Mouse (Mus musculus) stomach, embryonic 15.5 days (tissue): ENCODE results near the gene Mrpl21. TPM values are rescaled to one million over a fixed set of nuclear protein-coding genes. Genes with fewer than 3 reads are reported as not detected.
A peak's percentile ranks its signal among the peaks of the same experiment; 100 is the strongest.

ENCODE experiments used
- ATAC-seq: fragments of 200-750 bp; cut with Nextera tagmentation; 2 replicates; pipeline ENCODE4 v1.8.0; 2017; ENCODE audit warnings: low read depth, moderate number of reproducible peaks, moderate TSS enrichment; ENCODE audit not compliant: insufficient read depth, low FRiP score
- H3K27ac ChIP-seq: fragments of 300-500 bp; sonication (generic); 2 replicates; pipeline ENCODE4 v1.5.1; 2015; ENCODE audit warnings: mild to moderate bottlenecking, inconsistent platforms
- H3K27me3 ChIP-seq: fragments of 300-500 bp; sonication (generic); replicated peaks from 2 replicates; pipeline ENCODE4 v1.6.1; 2015; ENCODE audit warnings: inconsistent platforms
- H3K36me3 ChIP-seq: fragments of 300-500 bp; sonication (generic); 2 replicates; pipeline ENCODE4 v1.6.1; 2015; ENCODE audit warnings: inconsistent platforms
- H3K4me1 ChIP-seq: fragments of 300-500 bp; sonication (generic); 2 replicates; pipeline ENCODE4 v1.6.1; 2015; ENCODE audit warnings: inconsistent platforms
- H3K4me2 ChIP-seq: fragments of 300-500 bp; sonication (generic); 2 replicates; pipeline ENCODE4 v1.6.1; 2015; ENCODE audit warnings: mild to moderate bottlenecking, inconsistent platforms
- H3K4me3 ChIP-seq: fragments of 300-500 bp; sonication (generic); replicated peaks from 2 replicates; pipeline ENCODE4 v1.5.1; 2015; ENCODE audit warnings: inconsistent platforms
- H3K9ac ChIP-seq: fragments of 300-500 bp; sonication (generic); 2 replicates; pipeline ENCODE4 v1.6.1; 2015; ENCODE audit warnings: inconsistent platforms
- H3K9me3 ChIP-seq: fragments of 300-500 bp; sonication (generic); 2 replicates; pipeline ENCODE4 v1.6.1; 2016; ENCODE audit warnings: inconsistent platforms
- WGBS: fragments of 180-500 bp; shearing (Covaris S2); methylation state at CpG from one replicate; pipeline ENCODE4 v1.1.7; 2015; 5-methylcytosine and 5-hydroxymethylcytosine counted together
- polyA plus RNA-seq: library from polyadenylated mRNA; unstranded; fragments of >200 nt; fragmentation: Nextera tagmentation; extraction: Ambion mirVana; gene quantifications from 2 replicates; pipeline ENCODE4 v1.2.1, GENCODE M21; 2015

The Mrpl21 gene
- polyA plus RNA-seq, 1 experiment from 2014 or later, result 126 TPM

GRCm38 (mm10) chr19:3307175-3307949 lies 24.7 kb downstream of the Mrpl21 start:
- no peaks in the 10 kb centered on the region for H3K9me3 ChIP-seq
- ATAC-seq, result peak; percentile 65
- H3K27me3 ChIP-seq, result no peaks in the 10 kb centered on the region
- no peaks in the 10 kb centered on the region for H3K36me3 ChIP-seq
- no peak overlapping the region for H3K9ac ChIP-seq
- no peak overlapping the region for H3K4me3 ChIP-seq
- no peak overlapping the region for H3K27ac ChIP-seq
- 49% methylated on average over 16 of the region's 16 CpGs for WGBS
- H3K4me1 ChIP-seq, result no peaks in the 10 kb centered on the region
- H3K4me2 ChIP-seq, result no peak overlapping the region

GRCm38 (mm10) chr19:3319341-3319740 lies 36.6 kb downstream of the Mrpl21 start:
- 65% methylated on average over 2 of the region's 2 CpGs for WGBS
- Histone ChIP-seq H3K9ac (no peak overlapping the region), H3K4me2 (no peak overlapping the region), H3K27ac (no peak overlapping the region), H3K27me3 (no peaks in the 10 kb centered on the region), H3K36me3 (no peaks in the 10 kb centered on the region), H3K4me1 (peaks cover 22% of the 10 kb centered on the region), H3K4me3 (no peak overlapping the region), H3K9me3 (no peaks in the 10 kb centered on the region)
- no peak for ATAC-seq

GRCm38 (mm10) chr19:3320086-3320485 lies 37.4 kb downstream of the Mrpl21 start:
- Histone ChIP-seq H3K9me3 (no peaks in the 10 kb centered on the region), H3K4me3 (no peak overlapping the region), H3K27me3 (no peaks in the 10 kb centered on the region), H3K9ac (no peak overlapping the region), H3K27ac (peak overlapping the region; percentile 45), H3K4me1 (peaks cover 28% of the 10 kb centered on the region), H3K36me3 (no peaks in the 10 kb centered on the region), H3K4me2 (no peak overlapping the region; the same call in 1 of the 2 replicates)
- ATAC-seq, result 0 out of 2 replicates have a peak, but pooled peaks have one; percentile 16
- WGBS, result 59% methylated on average over 7 of the region's 7 CpGs

- H3K36me3 ChIP-seq, result no peaks in the 10 kb centered on the region
- H3K4me3 ChIP-seq, result no peak overlapping the region
- no peak overlapping the region for H3K9ac ChIP-seq
- no peak for ATAC-seq
- H3K27ac ChIP-seq, result no peak overlapping the region
- H3K4me2 ChIP-seq, result no peak overlapping the region
- H3K9me3 ChIP-seq, result no peaks in the 10 kb centered on the region
- peaks cover 30% of the 10 kb centered on the region for H3K4me1 ChIP-seq
- H3K27me3 ChIP-seq, result no peaks in the 10 kb centered on the region
- WGBS, result 83% methylated on average over 3 of the region's 3 CpGs
Observed at GRCm38 (mm10) chr19:3320801-3321200, 38.1 kb downstream of the Mrpl21 start.

- Histone ChIP-seq H3K36me3 (no peaks in the 10 kb centered on the region), H3K9me3 (no peaks in the 10 kb centered on the region), H3K27ac (0 out of 2 replicates have a peak overlapping the region, but pooled peaks have one; percentile 18), H3K9ac (no peak overlapping the region), H3K4me1 (peaks cover 39% of the 10 kb centered on the region), H3K27me3 (no peaks in the 10 kb centered on the region), H3K4me3 (peak overlapping the region; percentile 67), H3K4me2 (peak overlapping the region; percentile 99)
- no peak for ATAC-seq
- WGBS, result 7% methylated on average over 11 of the region's 11 CpGs
Observed at GRCm38 (mm10) chr19:3321617-3322016, 38.9 kb downstream of the Mrpl21 start.

GRCm38 (mm10) chr19:3322261-3322969 lies 39.7 kb downstream of the Mrpl21 start, which contains the start of gene Cpt1a:
Gene Cpt1a (plus strand): TSS chr19:3322334.
- Histone ChIP-seq H3K9ac (no peak within 1 kb of the TSS; the same call in 1 of the 2 replicates), H3K36me3 (no peaks in the 10 kb centered on the region), H3K27me3 (no peaks in the 10 kb centered on the region), H3K4me1 (peaks cover 39% of the 10 kb centered on the region), H3K9me3 (no peaks in the 10 kb centered on the region), H3K27ac (peak within 1 kb of the TSS; percentile 56), H3K4me3 (peak within 1 kb of the TSS; percentile 67), H3K4me2 (peak within 1 kb of the TSS; percentile 99)
- 3% methylated on average over 26 of the region's 26 CpGs for WGBS
- ATAC-seq, result no peak

- under 1% methylated on average over 46 of the region's 47 CpGs for WGBS
- Histone ChIP-seq H3K9ac (peak overlapping the region; percentile 23), H3K27ac (peak overlapping the region; percentile 56), H3K4me2 (peak overlapping the region; percentile 99), H3K4me1 (peaks cover 39% of the 10 kb centered on the region), H3K36me3 (no peaks in the 10 kb centered on the region), H3K9me3 (no peaks in the 10 kb centered on the region), H3K27me3 (no peaks in the 10 kb centered on the region), H3K4me3 (peak overlapping the region; percentile 67)
- ATAC-seq, result peak; percentile 86
Observed at GRCm38 (mm10) chr19:3323201-3323621, 40.5 kb downstream of the Mrpl21 start.

GRCm38 (mm10) chr19:3323753-3324270 lies 41.1 kb downstream of the Mrpl21 start:
- Histone ChIP-seq H3K36me3 (no peaks in the 10 kb centered on the region), H3K27ac (peak overlapping the region; percentile 94), H3K4me3 (peak overlapping the region; percentile 67), H3K4me2 (peak overlapping the region; percentile 99), H3K9ac (peak overlapping the region; percentile 23), H3K4me1 (peaks cover 39% of the 10 kb centered on the region), H3K27me3 (no peaks in the 10 kb centered on the region), H3K9me3 (no peaks in the 10 kb centered on the region)
- under 1% methylated on average over 34 of the region's 34 CpGs for WGBS
- ATAC-seq, result no peak

GRCm38 (mm10) chr19:3324271-3324811 lies 41.6 kb downstream of the Mrpl21 start:
- Histone ChIP-seq H3K4me2 (peak overlapping the region; percentile 99), H3K9me3 (no peaks in the 10 kb centered on the region), H3K4me1 (peaks cover 39% of the 10 kb centered on the region), H3K4me3 (peak overlapping the region; percentile 67), H3K27ac (peak overlapping the region; percentile 94), H3K27me3 (no peaks in the 10 kb centered on the region), H3K9ac (peak overlapping the region; percentile 23; the same call in 1 of the 2 replicates), H3K36me3 (no peaks in the 10 kb centered on the region)
- WGBS, result 2% methylated on average over 17 of the region's 17 CpGs
- no peak for ATAC-seq

- H3K4me2 ChIP-seq, result peak overlapping the region; percentile 99
- under 1% methylated on average over 59 of the region's 59 CpGs for WGBS
- peak overlapping the region; percentile 94 for H3K27ac ChIP-seq
- H3K36me3 ChIP-seq, result no peaks in the 10 kb centered on the region
- peak overlapping the region; percentile 33; the same call in 1 of the 2 replicates for H3K9ac ChIP-seq
- peak; percentile 74 for ATAC-seq
- peaks cover 39% of the 10 kb centered on the region for H3K4me1 ChIP-seq
- H3K9me3 ChIP-seq, result no peaks in the 10 kb centered on the region
- H3K4me3 ChIP-seq, result peak overlapping the region; percentile 67
- no peaks in the 10 kb centered on the region for H3K27me3 ChIP-seq
Observed at GRCm38 (mm10) chr19:3324931-3325711, 42.4 kb downstream of the Mrpl21 start.
